Mouse (Mus musculus) cerebellum, postnatal 36 days (tissue): ENCODE measurements around the gene Cbwd1.
"Not testable (repeated sequence)": the region's sequence is repeated elsewhere in the genome, so short reads cannot be mapped to it uniquely, and the experiment has no call there.

Experiments used
- DNase-seq, 2 experiments: peaks; one replicate each; pipeline ENCODE4 v3.0.0; 2021 to 2022; ENCODE audit warnings: mixed read lengths in 2 of 2

Cbwd1 gene

DNA sequence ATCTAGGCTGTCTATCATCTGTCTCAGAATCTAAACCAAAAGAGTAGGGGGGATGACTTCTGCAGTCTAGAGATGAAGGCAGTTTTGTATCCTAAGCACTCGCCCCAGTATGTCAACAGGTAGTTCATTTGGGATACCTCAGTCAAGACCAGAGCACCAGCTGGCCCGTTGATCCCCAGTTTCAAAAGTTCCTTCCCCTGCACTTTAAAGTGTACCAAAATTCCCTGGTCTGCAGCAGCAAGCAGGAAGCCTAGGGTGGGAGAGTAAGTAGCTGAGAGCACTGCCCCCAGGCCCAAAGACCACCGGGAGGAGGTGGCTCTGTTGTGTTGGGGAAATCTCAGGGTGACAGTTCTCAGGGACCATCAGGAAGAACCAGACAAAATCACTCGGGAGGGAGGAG lies 64.9 kb downstream of the Cbwd1 start:
- DNase-seq = no peak

GRCm38 (mm10) chr19:24886888-24887287 lies 74.5 kb downstream of the Cbwd1 start:
- no peak for DNase-seq

DNA sequence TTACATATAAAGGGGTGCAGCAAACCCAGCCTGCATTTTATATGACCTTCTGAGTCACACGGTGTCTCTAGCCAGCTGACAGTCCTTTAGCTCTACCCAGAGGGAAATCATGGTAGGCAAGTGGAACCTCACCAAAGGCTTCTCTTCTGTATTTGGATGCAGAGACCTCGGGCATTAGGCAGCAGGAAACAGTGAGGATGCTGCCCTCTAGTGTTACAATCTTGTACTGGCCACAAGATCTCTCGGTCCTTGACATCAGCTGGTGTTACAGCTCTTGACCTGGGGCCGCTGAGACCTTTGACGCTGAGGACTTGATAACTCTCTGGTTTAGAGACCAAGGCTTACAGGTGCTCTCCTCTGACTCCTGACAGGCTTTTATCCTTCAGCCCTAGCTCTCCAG lies 75.9 kb downstream of the Cbwd1 start:
- DNase-seq = peak; percentile 31 to 58

- no peak for DNase-seq
These were observed 80.2 kb downstream of the Cbwd1 start for GRCm38 (mm10) chr19:24881237-24881636.

DNA sequence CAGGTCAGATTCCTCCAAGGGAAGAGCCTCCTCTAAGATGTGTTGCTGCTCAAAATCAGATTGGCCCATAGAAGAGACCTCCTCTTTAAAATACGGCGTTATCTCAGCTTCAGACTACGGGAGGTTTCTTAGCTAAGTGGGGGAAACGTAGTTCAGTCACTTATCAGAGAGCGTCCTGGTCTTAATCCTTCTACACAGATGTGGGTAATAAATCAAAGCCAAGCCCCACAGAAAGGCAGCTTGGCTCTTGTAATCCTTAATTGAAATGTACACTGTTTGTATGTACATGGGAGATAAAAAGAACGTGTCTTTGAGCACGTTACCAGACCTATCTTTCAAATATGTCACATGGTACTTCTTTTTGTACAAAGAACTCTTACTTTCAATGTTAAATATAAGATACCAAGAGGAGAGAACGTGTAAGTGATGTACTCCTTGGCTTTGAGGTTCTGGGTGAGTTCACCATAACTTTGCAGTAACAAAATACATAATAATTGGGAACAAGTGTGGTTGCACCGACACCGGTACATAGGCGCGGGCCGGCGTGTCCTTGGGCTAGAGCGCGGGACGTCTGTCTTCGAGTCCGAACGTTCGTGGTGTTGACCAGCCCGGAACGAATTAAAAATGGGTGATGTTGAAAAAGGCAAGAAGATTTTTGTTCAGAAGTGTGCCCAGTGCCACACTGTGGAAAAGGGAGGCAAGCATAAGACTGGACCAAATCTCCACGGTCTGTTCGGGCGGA lies 86.1 kb downstream of the Cbwd1 start, which contains the start of gene Gm10053:
Gm10053 (plus strand) TSS at position 558 of the 742 bp plus-strand sequence.
- DNase-seq = not testable (repeated sequence)

DNA sequence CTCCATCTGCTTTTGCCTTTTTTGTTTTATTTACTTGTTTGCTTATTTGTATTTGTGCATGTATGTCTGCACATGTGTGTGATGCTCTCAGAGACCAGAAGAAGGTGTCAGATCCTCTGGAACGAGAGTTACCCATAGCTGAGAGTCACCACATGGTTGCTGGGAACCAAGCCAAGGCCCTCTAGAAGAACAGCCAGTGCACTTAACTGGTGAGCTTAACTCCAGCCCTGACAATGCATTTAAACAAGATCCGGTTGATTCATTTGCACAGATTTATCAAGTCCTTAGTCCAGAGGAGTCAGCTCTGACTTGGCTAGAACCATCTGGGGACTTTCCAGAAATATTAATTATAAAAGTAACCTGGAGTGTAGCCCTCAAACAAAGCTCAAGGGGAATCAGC lies 87.5 kb downstream of the Cbwd1 start:
- no peak for DNase-seq

GRCm38 (mm10) chr19:24871037-24871635 lies 90.3 kb downstream of the Cbwd1 start:
- DNase-seq = peak; percentile 56 to 64
